Mouse (Mus musculus) lung, postnatal 4 days (tissue): Measurements from ENCODE around the gene Myof.

Source experiments
- DNase-seq, 2 experiments: peaks; one replicate each; pipeline ENCODE4 v3.0.0; 2021

Myof gene

GRCm38 (mm10) chr19:38000990-38001389 is 42.4 kb downstream of the Myof start:
- no peak for DNase-seq

DNA sequence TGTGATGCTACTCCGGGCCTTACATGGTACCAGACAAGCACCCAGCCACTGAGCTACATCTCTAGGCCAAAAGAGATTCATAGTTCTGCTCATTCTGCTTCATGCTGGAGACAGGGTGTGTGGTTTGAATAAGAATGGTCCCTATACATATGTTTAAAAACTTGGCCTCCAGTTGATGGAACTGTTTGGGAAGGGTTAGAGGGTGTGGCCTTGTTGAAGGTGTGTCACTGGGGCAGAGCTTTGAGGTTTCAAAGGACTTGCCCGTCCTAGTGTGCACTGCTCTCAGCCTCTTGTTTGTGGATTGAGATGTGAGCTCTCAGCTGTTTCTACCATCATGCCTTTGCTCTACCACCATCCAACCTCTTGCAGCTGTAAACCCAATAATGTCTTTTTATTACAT is 43.4 kb downstream of the Myof start:
- DNase-seq = no peak

DNA sequence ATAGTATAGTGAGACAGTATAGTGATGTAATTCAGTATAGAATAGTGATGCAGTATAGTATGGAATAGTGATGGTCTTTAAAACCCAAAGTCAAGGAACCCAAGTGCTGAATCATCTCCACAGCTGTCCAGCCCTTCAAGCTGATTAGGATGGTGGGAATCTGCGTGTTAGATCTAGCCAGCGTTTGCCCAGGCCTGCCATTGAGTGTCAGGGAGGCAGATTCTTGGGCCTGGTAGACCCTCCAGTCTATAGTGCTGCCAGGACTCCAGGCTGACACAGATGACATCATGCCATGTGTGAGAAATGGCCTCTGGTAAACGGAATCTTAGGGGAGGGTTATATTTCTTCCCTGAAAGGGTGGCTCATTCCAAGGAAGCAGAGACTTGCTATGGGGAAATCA is 49.1 kb downstream of the Myof start:
- no peak for DNase-seq

- no peak for DNase-seq
Measured at GRCm38 (mm10) chr19:37992184-37992554, 51.2 kb downstream of the Myof start.

DNA sequence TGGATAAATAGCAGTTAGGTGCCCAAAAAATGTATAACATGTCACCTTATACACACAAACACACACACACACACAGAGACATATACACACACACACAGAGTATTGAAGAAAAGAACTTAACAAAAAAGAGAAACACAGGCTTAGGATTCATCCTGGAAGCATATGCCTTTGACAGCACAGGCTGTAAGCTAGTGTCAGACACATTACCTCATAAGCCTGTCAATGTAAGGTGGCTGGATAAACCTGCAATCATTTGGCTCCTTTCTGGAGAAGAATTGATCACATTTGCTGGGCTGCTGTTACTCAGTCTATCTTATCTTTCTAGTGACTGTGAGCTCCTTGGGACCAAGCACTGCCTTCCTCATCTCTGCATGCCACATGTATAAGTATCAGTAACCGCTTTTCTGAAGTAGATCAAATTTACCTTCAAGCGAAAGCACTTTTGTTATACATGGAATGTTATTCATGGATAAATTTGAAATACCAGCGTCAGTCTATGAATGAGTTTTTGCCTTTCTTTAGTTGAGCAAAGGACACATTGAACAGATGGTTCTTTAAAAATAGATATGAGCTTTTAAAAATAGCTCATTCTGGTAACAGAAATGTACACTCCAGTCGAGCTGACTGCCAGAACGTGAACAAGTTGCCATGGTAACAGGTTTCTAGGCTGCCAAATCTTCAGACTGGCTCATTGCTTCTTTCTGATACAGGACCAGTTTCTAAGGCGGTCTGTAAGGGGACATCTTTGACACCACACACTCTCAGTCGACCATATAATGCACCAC is 51.8 kb downstream of the Myof start:
- DNase-seq = peak; percentile 17 to 42

- no peak for DNase-seq
Measured at GRCm38 (mm10) chr19:37989971-37990370, 53.4 kb downstream of the Myof start.

GRCm38 (mm10) chr19:37988156-37988555 is 55.2 kb downstream of the Myof start:
- no peak for DNase-seq

DNA sequence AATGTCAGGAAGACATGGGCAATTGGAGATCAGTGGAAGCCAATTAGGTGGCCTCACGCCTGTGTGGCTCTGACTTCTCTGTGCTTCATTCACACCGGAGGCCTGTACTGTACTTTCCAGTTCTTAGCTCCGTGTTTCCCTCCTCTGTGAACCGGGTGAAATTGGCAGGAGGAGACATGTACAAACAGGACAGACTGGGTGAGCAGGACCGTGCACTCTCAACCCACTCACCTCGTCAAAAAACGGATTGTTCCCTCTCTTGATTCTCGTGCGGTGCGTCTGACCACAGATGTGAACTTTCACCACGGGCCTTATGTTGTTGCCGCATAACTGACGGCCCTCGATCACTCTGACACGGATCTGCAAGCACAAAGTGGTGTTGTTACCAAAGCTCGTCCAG is 57.6 kb downstream of the Myof start:
- no peak for DNase-seq

- no peak for DNase-seq
Measured at GRCm38 (mm10) chr19:37975951-37976350, 67.4 kb downstream of the Myof start.

- no peak for DNase-seq
Measured at GRCm38 (mm10) chr19:37970571-37970970, 72.8 kb downstream of the Myof start.

DNA sequence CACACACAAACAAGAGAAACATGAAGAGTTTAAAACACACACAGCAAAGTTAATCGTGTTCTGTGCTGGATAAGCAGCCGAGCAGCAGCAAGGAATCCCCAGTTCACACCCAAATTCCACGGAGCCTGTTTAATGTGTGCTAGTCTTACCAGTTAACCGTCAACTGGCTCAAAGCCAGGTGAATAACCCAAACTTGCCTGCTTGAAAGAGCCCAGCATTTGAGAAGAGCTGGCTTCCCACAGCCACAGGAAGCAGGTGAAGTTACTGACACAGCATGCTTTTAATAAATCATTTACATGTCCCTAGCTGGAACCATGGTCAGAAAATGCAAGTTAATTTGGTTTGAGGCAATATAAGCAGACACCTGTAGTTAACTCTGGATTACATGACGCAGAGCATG is 73.4 kb downstream of the Myof start:
- DNase-seq = no peak

DNA sequence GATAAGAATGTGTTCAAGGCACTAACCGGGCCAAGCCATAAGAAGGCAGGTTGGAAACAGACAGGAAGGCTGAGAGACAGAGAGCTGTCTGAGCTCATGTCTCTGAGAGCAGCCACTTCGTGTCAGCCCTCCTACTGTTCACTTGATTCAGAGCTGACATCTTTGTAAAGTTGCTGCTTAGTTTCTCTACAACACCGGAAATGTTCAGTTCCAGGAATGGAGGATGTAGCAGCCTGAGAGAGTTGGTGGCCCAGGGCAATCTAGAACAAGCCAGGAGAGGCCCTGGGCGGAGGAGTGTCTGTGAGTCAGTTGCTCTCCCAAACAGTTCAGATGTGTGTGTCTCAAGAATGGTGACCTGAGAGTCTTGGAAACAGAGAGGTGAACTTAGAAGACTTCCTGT is 77.5 kb downstream of the Myof start:
- DNase-seq = no peak

DNA sequence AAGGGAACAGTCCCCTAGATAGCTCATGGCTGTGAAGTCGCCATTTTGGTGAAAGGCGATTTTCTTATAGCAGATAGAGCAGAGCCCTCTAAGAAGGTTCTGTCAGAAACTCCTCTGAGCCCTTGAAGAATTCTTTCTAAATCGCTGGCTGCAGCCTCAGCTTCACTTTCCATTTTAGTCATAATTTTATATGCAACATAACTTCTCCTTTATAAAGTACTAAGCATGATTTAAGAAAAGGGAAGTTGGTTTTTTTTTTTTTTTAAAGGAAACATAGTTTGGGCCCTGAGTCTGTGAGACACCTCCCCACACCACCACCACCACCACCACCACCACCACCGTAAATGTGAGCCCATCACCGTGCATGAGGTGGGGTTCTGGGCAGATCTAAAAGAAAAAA is 80.0 kb downstream of the Myof start:
- no peak for DNase-seq

DNA sequence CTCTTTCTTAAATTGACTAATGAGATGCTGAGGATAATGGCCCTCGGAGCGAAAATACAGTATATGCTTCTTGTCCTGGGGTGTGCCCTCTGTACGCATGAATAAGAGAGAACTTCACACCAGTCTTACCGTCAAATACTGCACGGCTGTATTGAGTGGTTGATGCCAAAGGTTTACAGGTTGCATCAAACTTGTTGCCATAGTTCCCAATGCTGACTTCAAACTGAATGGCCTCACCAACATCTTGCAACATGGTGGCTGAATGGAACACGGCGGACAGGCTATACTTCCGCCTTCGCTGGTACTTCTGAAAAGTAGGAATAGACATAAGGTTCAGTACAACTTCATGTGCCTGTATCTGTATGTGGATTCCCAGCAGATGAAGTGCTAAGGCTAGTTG is 82.6 kb downstream of the Myof start:
- DNase-seq = no peak

DNA sequence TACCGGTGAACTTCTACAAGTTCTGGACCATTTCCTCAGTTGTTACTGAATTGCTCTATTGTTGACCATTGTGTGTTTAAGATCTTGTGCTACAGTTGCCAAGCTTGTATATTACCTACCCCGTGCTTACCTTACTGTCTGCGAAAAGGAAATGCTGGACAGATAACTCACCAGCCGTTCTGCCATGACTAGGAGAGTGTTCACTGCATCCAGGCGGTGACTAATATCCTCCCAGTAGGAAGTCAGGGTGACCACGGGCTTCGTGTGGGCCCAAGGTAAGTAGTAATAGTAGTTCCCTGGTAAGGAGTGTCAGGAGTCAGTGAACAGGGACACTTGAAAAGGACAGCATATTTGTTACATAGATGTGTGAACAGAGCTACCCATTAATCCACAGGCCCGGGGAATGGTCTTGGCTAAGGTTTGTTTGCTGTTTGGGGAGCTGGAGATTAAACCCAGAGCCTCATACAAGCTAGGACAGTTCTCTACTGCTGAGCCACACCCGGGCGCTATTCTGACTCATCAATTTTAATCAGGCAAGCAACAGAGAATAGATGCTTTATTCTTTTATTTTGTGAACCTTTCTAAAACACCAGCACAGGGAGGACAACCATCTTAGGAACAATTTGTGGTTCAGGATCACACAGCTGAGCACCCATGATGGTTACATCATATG is 83.7 kb downstream of the Myof start:
- no peak for DNase-seq

DNA sequence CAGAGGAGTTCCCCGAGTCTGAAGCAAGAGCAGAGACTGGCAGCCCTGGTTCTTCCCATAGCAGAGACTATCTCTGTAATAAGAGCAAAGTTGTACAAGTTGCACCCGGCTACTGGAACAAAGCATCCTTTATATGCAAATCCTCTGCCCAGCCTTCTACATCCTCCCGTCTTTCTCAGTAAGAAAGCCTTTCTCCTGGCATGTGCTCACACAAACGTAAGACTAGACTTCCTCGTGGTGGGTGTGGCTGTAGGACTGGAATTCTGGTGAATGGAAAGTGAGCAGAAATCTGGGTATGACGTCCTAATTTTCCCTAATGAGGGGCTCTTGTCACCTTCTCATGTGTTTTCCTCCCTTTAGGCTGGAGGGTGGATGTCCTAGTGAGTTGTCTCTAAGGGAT is 84.3 kb downstream of the Myof start:
- no peak for DNase-seq

DNA sequence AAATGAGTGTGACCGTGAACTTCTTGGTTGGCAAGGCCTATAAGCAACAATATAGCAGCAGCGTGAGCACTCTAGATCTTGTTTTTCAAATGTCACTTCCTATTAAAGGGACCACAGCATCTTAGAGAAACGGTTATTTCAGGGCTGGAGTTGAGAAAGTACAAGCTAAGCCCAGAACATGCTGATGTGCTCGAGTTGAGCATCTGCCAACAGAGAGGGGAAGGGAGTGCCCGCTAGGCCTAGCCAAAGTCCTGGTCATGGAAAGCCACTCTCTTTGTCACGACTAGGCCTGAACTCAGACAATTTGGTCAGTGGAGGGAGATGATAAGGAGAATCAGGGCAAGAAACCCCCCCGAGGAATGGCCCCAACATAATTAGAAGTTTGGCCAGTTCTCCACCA is 86.1 kb downstream of the Myof start:
- DNase-seq = peak in 1 of 2 experiments; percentile 12

DNA sequence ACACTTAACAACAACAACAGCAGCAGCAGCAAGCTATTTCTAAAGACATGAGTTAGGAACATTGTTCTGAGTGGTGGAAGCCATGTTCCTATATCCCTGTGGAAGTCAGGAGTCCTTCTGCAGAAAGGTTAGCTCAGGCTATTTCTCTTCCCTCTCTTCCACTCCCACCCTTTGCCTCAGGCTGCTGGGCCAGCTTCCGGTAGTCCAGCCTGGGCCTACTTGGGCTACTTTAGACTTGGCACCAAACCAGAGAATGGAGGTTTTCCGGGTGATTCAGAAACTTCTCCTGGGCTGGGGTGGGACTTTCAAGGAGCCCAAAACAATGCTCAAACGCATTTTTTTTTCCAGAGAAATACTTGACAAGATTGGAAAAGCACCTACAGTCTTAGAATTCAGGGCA is 87.4 kb downstream of the Myof start:
- peak; percentile 37 to 43 for DNase-seq

DNA sequence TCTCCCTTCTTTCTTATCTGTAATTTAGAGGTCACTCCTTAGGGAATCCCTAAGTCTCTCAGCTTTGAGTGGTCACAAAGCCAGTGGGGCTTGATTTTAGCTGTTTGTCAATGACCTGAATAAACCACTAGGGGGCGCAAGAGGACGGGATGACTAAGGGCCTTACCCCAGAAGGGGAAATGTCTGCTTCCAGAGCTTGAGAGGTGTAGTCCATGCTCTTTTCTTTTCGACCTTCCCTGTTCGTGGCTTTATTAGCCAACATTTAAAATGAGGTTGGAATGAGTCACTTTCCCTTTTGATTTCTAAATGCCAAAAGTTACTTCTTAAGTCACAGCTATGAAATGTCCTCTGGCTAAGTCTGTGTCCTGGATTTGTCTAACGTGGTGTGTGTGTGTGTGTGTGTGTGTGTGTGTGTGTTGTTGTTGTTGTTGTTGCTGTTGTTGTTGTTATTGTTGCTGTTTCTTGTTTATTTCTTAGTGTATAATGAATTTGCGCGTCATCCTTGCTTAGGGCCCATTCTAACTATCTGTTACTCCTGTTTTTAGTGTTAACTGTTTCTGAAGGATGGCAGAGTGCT is 87.9 kb downstream of the Myof start:
- DNase-seq = peak; percentile 55 to 86

DNA sequence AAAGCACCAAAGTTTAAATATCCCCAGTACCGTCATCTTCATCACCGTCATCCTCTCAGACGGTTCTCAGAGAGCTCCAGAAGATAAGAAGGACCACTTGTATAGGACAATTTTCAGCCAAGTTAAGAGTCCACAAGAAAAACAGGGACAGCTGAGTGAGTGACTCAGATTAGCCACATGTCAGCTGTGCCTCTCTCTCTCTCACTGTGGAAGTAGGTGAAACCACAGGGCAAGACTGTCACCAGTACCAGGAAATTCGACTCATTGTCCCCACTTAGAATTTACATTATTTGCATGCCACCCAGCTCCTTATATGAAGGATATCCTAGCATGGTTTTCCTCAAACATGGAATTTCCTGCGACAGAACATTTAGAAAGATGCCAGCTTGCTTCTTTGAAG is 88.6 kb downstream of the Myof start:
- no peak for DNase-seq

DNA sequence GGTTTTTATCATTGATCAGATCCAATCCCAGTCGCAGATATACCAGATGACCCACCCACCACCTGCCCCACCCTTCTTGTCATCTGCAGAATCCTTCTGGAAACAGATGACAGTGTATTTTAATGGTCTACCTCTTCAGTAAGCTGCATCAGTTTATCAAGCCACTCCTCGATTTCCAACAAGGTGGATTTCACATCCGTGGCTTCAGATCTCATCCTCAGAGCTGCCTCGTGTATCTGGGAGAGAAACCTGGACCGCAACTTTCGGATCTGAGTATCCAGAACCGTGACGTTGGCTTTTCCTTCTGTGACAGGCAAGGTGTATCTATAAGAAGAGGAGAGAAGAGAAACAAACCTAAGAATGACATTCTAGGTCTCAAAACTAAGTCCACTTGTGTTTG is 89.1 kb downstream of the Myof start:
- DNase-seq = no peak

- DNase-seq = no peak
Measured at GRCm38 (mm10) chr19:37946696-37947095, 96.7 kb downstream of the Myof start.

DNA sequence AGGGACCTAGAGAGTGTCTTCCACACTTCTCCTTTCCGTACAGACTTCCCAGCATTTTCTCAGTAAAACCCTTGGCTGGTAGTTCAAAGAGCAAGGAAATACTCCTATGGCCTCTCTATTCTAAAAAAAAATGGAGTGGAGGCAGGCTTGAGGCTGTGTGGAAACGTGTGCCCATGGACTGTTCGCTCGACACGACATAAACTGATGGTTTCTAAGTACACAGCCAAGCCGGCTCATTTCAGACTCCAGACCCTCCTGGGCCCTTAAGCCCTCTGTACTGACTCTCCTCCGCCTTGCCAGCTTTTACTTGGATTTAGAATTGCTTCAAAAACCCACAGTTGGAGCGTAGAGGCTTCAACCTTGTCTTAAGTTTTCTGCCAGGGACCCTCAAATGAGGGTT is 97.3 kb downstream of the Myof start:
- DNase-seq = no peak

GRCm38 (mm10) chr19:37939203-37939602 is 104.2 kb downstream of the Myof start:
- no peak for DNase-seq
